Mouse (Mus musculus): ENCODE data around the gene Mob1a. TPM values are rescaled to one million over a fixed set of nuclear protein-coding genes. Genes with fewer than 3 reads are reported as not detected.
A peak's percentile ranks its signal among the peaks of the same experiment; 100 is the strongest.
"Not testable (repeated sequence)": the region's sequence is repeated elsewhere in the genome, so short reads cannot be mapped to it uniquely, and the experiment has no call there.

The Mob1a gene
- polyA plus RNA-seq, 1 experiment from 2014 or later, result 43.3 TPM

GRCm38 (mm10) chr6:83345285-83345684 is 19.5 kb downstream of the Mob1a start:
- H3K9ac ChIP-seq; H3K4me3 ChIP-seq; ATAC-seq (ENCODE audit: insufficient number of reproducible peaks, low FRiP score); H3K27ac ChIP-seq (ENCODE audit: poor library complexity, severe bottlenecking); H3K4me1 ChIP-seq (replicated peaks); H3K9me3 ChIP-seq (replicated peaks); H3K4me2 ChIP-seq; H3K27me3 ChIP-seq (replicated peaks): not testable (repeated sequence)
- WGBS, result 89% methylated on average over 8 of the region's 8 CpGs
- H3K36me3 ChIP-seq, result peaks cover 39% of the 10 kb centered on the region

- no peak overlapping the region for H3K4me2 ChIP-seq
- WGBS, result 92% methylated on average over 3 of the region's 3 CpGs
- ATAC-seq (ENCODE audit: insufficient number of reproducible peaks, low FRiP score), result no peak
- H3K4me1 ChIP-seq (replicated peaks), result peaks cover 25% of the 10 kb centered on the region
- no peaks in the 10 kb centered on the region for H3K27me3 ChIP-seq (replicated peaks)
- no peaks in the 10 kb centered on the region for H3K9me3 ChIP-seq (replicated peaks)
- H3K4me3 ChIP-seq, result no peak overlapping the region
- peaks cover 31% of the 10 kb centered on the region for H3K36me3 ChIP-seq
- no peak overlapping the region for H3K9ac ChIP-seq
- no peak overlapping the region for H3K27ac ChIP-seq (ENCODE audit: poor library complexity, severe bottlenecking)
Observed at GRCm38 (mm10) chr6:83347916-83348315, 22.1 kb downstream of the Mob1a start.

- Histone ChIP-seq H3K4me3 (peak within 1 kb of the TSS; percentile 97), H3K4me2 (peak within 1 kb of the TSS; percentile 89), H3K27me3 (replicated peaks) (no peaks in the 10 kb centered on the region), H3K27ac (ENCODE audit: poor library complexity, severe bottlenecking) (peak within 1 kb of the TSS; percentile 65), H3K9ac (peak within 1 kb of the TSS; percentile 96), H3K36me3 (peaks cover 36% of the 10 kb centered on the region), H3K9me3 (replicated peaks) (no peaks in the 10 kb centered on the region), H3K4me1 (replicated peaks) (peaks cover 25% of the 10 kb centered on the region)
- WGBS, result 32% methylated on average over 6 of the region's 6 CpGs
- no peak for ATAC-seq (ENCODE audit: insufficient number of reproducible peaks, low FRiP score)
Observed at GRCm38 (mm10) chr6:83348873-83349272, 23.1 kb downstream of the Mob1a start, which contains the start of gene Bola3. Bola3 (plus strand) TSS chr6:83349147.

GRCm38 (mm10) chr6:83349274-83349958 is 23.6 kb downstream of the Mob1a start:
- peak overlapping the region; percentile 65 for H3K27ac ChIP-seq (ENCODE audit: poor library complexity, severe bottlenecking)

GRCm38 (mm10) chr6:83350172-83350571 is 24.4 kb downstream of the Mob1a start:
- peaks cover 48% of the 10 kb centered on the region for H3K36me3 ChIP-seq
- peaks cover 25% of the 10 kb centered on the region for H3K4me1 ChIP-seq (replicated peaks)
- ATAC-seq (ENCODE audit: insufficient number of reproducible peaks, low FRiP score), result no peak
- H3K4me3 ChIP-seq, result peak overlapping the region; percentile 97
- peak overlapping the region; percentile 89 for H3K4me2 ChIP-seq
- H3K9me3 ChIP-seq (replicated peaks), result no peaks in the 10 kb centered on the region
- WGBS, result 76% methylated on average over 7 of the region's 7 CpGs
- no peaks in the 10 kb centered on the region for H3K27me3 ChIP-seq (replicated peaks)
- H3K27ac ChIP-seq (ENCODE audit: poor library complexity, severe bottlenecking), result peak overlapping the region; percentile 65; the same call in 1 of the 2 replicates
- H3K9ac ChIP-seq, result peak overlapping the region; percentile 96

More at GRCm38 (mm10) chr6:83349274-83349958, 23.6 kb downstream of the Mob1a start:
- Histone ChIP-seq H3K4me1 (replicated peaks) (peaks cover 25% of the 10 kb centered on the region), H3K9ac (peak overlapping the region; percentile 96), H3K36me3 (peaks cover 41% of the 10 kb centered on the region), H3K9me3 (replicated peaks) (no peaks in the 10 kb centered on the region), H3K27me3 (replicated peaks) (no peaks in the 10 kb centered on the region), H3K4me2 (peak overlapping the region; percentile 89), H3K4me3 (peak overlapping the region; percentile 97)
- ATAC-seq (ENCODE audit: insufficient number of reproducible peaks, low FRiP score), result peak; percentile 92
- under 1% methylated on average over 53 of the region's 53 CpGs for WGBS

GRCm38 (mm10) chr6:83350851-83351405 is 25.1 kb downstream of the Mob1a start:
- peak overlapping the region; percentile 89 for H3K4me2 ChIP-seq
- WGBS, result 88% methylated on average over 16 of the region's 16 CpGs

GRCm38 (mm10) chr6:83351490-83352160 is 25.8 kb downstream of the Mob1a start:
- peak overlapping the region; percentile 64 for H3K27ac ChIP-seq (ENCODE audit: poor library complexity, severe bottlenecking)
- no peaks in the 10 kb centered on the region for H3K9me3 ChIP-seq (replicated peaks)
- 0 out of 2 replicates have a peak overlapping the region, but pooled peaks have one; percentile 6 for H3K4me2 ChIP-seq
- H3K36me3 ChIP-seq, result peaks cover 60% of the 10 kb centered on the region
- no peak overlapping the region for H3K4me3 ChIP-seq
- H3K4me1 ChIP-seq (replicated peaks), result peaks cover 26% of the 10 kb centered on the region
- peak; percentile 89 for ATAC-seq (ENCODE audit: insufficient number of reproducible peaks, low FRiP score)
- H3K27me3 ChIP-seq (replicated peaks), result no peaks in the 10 kb centered on the region
- 79% methylated on average over 7 of the region's 7 CpGs for WGBS
- no peak overlapping the region for H3K9ac ChIP-seq

More at GRCm38 (mm10) chr6:83350851-83351405, 25.1 kb downstream of the Mob1a start:
- ATAC-seq (ENCODE audit: insufficient number of reproducible peaks, low FRiP score), result no peak
- Histone ChIP-seq H3K9me3 (replicated peaks) (no peaks in the 10 kb centered on the region), H3K27ac (ENCODE audit: poor library complexity, severe bottlenecking) (peak overlapping the region; percentile 64), H3K4me3 (no peak overlapping the region), H3K4me1 (replicated peaks) (peaks cover 25% of the 10 kb centered on the region), H3K27me3 (replicated peaks) (no peaks in the 10 kb centered on the region), H3K36me3 (peaks cover 56% of the 10 kb centered on the region), H3K9ac (peak overlapping the region; percentile 96)

- H3K9me3 ChIP-seq (replicated peaks), result no peaks in the 10 kb centered on the region
- peaks cover 61% of the 10 kb centered on the region for H3K36me3 ChIP-seq
- peaks cover 30% of the 10 kb centered on the region for H3K4me1 ChIP-seq (replicated peaks)
- peak overlapping the region; percentile 4; the same call in 1 of the 2 replicates for H3K9ac ChIP-seq
- no peak for ATAC-seq (ENCODE audit: insufficient number of reproducible peaks, low FRiP score)
- peak overlapping the region; percentile 23; the same call in 1 of the 2 replicates for H3K4me2 ChIP-seq
- no peak overlapping the region for H3K4me3 ChIP-seq
- no peaks in the 10 kb centered on the region for H3K27me3 ChIP-seq (replicated peaks)
- 93% methylated on average over 24 of the region's 24 CpGs for WGBS
- peak overlapping the region; percentile 52; the same call in 1 of the 2 replicates for H3K27ac ChIP-seq (ENCODE audit: poor library complexity, severe bottlenecking)
Observed at GRCm38 (mm10) chr6:83352666-83353410, 27.0 kb downstream of the Mob1a start.

- H3K4me2 ChIP-seq, result no peak overlapping the region
- ATAC-seq (ENCODE audit: insufficient number of reproducible peaks, low FRiP score), result no peak
- no peaks in the 10 kb centered on the region for H3K27me3 ChIP-seq (replicated peaks)
- 80% methylated on average over 9 of the region's 9 CpGs for WGBS
- peaks cover 22% of the 10 kb centered on the region for H3K4me1 ChIP-seq (replicated peaks)
- no peak overlapping the region for H3K9ac ChIP-seq
- peaks cover 82% of the 10 kb centered on the region for H3K36me3 ChIP-seq
- H3K4me3 ChIP-seq, result no peak overlapping the region
- no peaks in the 10 kb centered on the region for H3K9me3 ChIP-seq (replicated peaks)
- H3K27ac ChIP-seq (ENCODE audit: poor library complexity, severe bottlenecking), result no peak overlapping the region
Observed at GRCm38 (mm10) chr6:83354856-83355781, 29.3 kb downstream of the Mob1a start.

All from heart, embryonic 12.5 days (tissue).